Mouse (Mus musculus) heart, embryonic 16.5 days (tissue): ENCODE results near the gene Luzp1. TPM values are rescaled to one million over a fixed set of nuclear protein-coding genes. Genes with fewer than 3 reads are reported as not detected.

ENCODE experiments used
- ATAC-seq: fragments of 200-750 bp; cut with Nextera tagmentation; replicated peaks from 2 replicates; pipeline ENCODE4 v1.8.0; 2017; ENCODE audit warnings: moderate number of reproducible peaks; ENCODE audit not compliant: insufficient read depth, low FRiP score; ENCODE audit errors: extremely low read depth
- H3K27ac ChIP-seq: fragments of 300-500 bp; sonication (generic); 2 replicates; pipeline ENCODE4 v1.5.1; 2014; ENCODE audit warnings: mild to moderate bottlenecking, low read length, control low read depth, moderate library complexity
- H3K27me3 ChIP-seq: fragments of 300-500 bp; sonication (generic); 2 replicates; pipeline ENCODE4 v1.6.1; 2014; ENCODE audit warnings: low read length, mixed read lengths; ENCODE audit not compliant: control insufficient read depth, insufficient read depth
- H3K36me3 ChIP-seq: fragments of 300-500 bp; sonication (generic); 2 replicates; pipeline ENCODE4 v1.6.1; 2014; ENCODE audit not compliant: control insufficient read depth, insufficient read depth
- H3K4me1 ChIP-seq: fragments of 300-500 bp; sonication (generic); 2 replicates; pipeline ENCODE4 v1.6.1; 2014; ENCODE audit warnings: low read length, mixed read lengths; ENCODE audit not compliant: control insufficient read depth, insufficient read depth
- H3K4me2 ChIP-seq: fragments of 300-500 bp; sonication (generic); 2 replicates; pipeline ENCODE4 v1.6.1; 2014; ENCODE audit warnings: low read depth, mild to moderate bottlenecking, control low read depth, low read length
- H3K4me3 ChIP-seq: fragments of 300-500 bp; sonication (generic); 2 replicates; pipeline ENCODE4 v1.5.1; 2014; ENCODE audit warnings: mild to moderate bottlenecking, control low read depth, low read length
- H3K9ac ChIP-seq: fragments of 300-500 bp; sonication (generic); 2 replicates; pipeline ENCODE4 v1.6.1; 2014; ENCODE audit warnings: low read length, control low read depth
- H3K9me3 ChIP-seq: fragments of 300-500 bp; sonication (generic); replicated peaks from 2 replicates; pipeline ENCODE4 v1.6.1; 2016; ENCODE audit warnings: low read length; ENCODE audit not compliant: control insufficient read depth
- WGBS: fragments of 180-500 bp; shearing (Covaris S2); extraction: QIAGEN DNeasy Blood & Tissue Kit; methylation state at CpG from one replicate; pipeline ENCODE4 v1.1.7; 2014; 5-methylcytosine and 5-hydroxymethylcytosine counted together
- polyA plus RNA-seq: library from polyadenylated mRNA; unstranded; fragments of >200 nt; fragmentation: Nextera tagmentation; extraction: Ambion mirVana; gene quantifications from 2 replicates; pipeline ENCODE4 v1.2.1, GENCODE M21; 2015

Gene Luzp1
- polyA plus RNA-seq, 1 experiment from 2014 or later = 97.5 TPM

DNA sequence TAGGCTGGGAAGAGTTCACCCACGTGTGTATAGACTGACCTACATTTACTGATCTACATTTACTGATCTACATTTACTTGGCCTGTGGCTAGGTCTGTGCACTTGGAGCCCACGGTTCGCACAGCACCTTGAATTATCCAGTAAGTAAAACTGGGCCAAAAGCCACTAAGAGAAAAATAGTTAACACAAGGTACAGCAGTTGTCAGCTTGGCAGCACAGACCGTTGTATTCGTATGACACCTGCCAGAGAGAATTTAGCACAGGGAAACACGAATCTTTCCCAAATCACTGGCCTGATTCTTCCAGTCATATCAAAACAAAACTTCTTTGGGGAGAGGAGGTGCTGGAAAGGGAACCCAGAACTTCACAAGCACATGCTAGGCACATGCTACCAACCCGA, 11.3 kb upstream of the Luzp1 start:
- Histone ChIP-seq H3K9ac (no peak overlapping the region), H3K4me1 (peaks cover 15% of the 10 kb centered on the region), H3K27ac (no peak overlapping the region), H3K4me2 (no peak overlapping the region), H3K27me3 (0 out of 2 replicates have a peak, but pooled peaks cover 1% of the 10 kb centered on the region), H3K36me3 (no peaks in the 10 kb centered on the region), H3K4me3 (no peak overlapping the region), H3K9me3 (no peaks in the 10 kb centered on the region)
- no peak for ATAC-seq
- WGBS = 75% methylated on average over 7 of the region's 7 CpGs

GRCm38 (mm10) chr4:136459210-136459609, 10.4 kb upstream of the Luzp1 start:
- Histone ChIP-seq H3K4me3 (no peak overlapping the region), H3K9me3 (no peaks in the 10 kb centered on the region), H3K27me3 (0 out of 2 replicates have a peak, but pooled peaks cover 3% of the 10 kb centered on the region), H3K4me1 (peaks cover 16% of the 10 kb centered on the region), H3K27ac (no peak overlapping the region), H3K4me2 (peak overlapping the region; percentile 1; the same call in 1 of the 2 replicates), H3K36me3 (no peaks in the 10 kb centered on the region), H3K9ac (no peak overlapping the region)
- 79% methylated on average over 12 of the region's 12 CpGs for WGBS
- ATAC-seq = no peak

DNA sequence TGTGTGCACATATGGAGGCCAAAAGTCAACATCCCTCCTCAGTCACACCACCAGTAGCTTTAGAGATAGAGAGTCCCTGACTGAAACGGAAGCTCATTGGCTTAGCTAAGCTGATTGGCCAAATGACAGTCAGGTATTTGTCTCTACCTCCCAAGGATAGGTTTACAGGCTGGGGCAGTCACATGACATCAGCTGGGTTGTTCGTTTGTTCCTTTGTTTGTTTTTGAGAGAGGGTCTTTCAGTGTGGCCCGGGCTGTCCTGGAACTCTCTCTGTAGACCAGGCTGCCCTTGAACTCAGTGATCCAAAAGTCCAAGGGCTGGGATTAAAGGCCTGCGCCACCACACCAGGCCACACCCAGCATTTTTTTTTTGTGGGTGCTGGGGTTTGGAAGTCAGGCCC, 8.4 kb upstream of the Luzp1 start:
- Histone ChIP-seq H3K4me2 (no peak overlapping the region), H3K27me3 (0 out of 2 replicates have a peak, but pooled peaks cover 3% of the 10 kb centered on the region), H3K9ac (no peak overlapping the region), H3K4me1 (peaks cover 19% of the 10 kb centered on the region), H3K27ac (no peak overlapping the region), H3K36me3 (no peaks in the 10 kb centered on the region), H3K9me3 (no peaks in the 10 kb centered on the region), H3K4me3 (no peak overlapping the region)
- ATAC-seq = no peak
- WGBS = 62% methylated on average over 4 of the region's 4 CpGs

DNA sequence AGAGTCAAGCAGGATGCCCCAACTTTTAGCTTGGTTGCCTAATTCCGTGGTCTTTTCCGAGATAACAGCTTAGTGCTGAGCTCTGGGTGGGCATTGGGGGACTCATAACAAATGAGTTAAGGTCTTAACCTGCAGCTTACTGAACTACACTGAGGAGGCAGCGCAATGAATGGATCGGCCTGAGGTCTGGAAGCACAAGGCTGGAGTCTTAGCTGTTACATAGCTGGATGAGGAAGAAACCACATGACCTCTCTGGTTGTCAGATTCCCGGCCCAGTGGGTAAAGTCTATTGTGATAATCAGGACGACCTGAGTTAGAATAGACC, 7.8 kb upstream of the Luzp1 start:
- WGBS = 18% methylated on average over 6 of the region's 6 CpGs
- peak overlapping the region; percentile 83 for H3K4me3 ChIP-seq
- H3K27ac ChIP-seq = peak overlapping the region; percentile 86
- peaks cover 22% of the 10 kb centered on the region for H3K4me1 ChIP-seq
- ATAC-seq = no peak
- H3K27me3 ChIP-seq = 0 out of 2 replicates have a peak, but pooled peaks cover 3% of the 10 kb centered on the region
- H3K36me3 ChIP-seq = no peaks in the 10 kb centered on the region
- peak overlapping the region; percentile 86 for H3K9ac ChIP-seq
- H3K4me2 ChIP-seq = peak overlapping the region; percentile 98
- no peaks in the 10 kb centered on the region for H3K9me3 ChIP-seq

GRCm38 (mm10) chr4:136462086-136462838, 7.3 kb upstream of the Luzp1 start, which contains the start of gene 6030445D17Rik:
TSS of gene 6030445D17Rik (plus strand) at chr4:136462250.
- peak; percentile 77 for ATAC-seq

DNA sequence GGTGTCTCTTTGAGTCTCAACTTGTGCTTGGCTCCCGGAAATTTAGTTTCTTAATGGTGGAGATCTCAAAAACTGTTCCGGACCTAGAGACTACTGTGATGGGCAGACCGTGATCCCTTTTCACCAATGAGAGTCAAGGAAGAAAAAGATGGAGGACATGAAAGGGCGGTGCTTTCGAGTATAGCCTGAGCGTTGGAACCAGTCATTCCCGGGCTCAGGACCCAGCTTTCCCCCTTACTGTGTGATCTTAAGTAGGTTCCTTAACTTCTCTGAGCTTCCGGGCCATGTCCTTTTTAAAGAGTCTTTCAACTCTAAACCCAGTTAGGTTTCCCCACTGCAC, 6.8 kb upstream of the Luzp1 start:
- H3K4me2 ChIP-seq = peak overlapping the region; percentile 98
- H3K27me3 ChIP-seq = 0 out of 2 replicates have a peak, but pooled peaks cover 3% of the 10 kb centered on the region
- H3K36me3 ChIP-seq = no peaks in the 10 kb centered on the region
- ATAC-seq = peak; percentile 53
- H3K9me3 ChIP-seq = no peaks in the 10 kb centered on the region
- H3K4me3 ChIP-seq = peak overlapping the region; percentile 83
- WGBS = 0% methylated on average over 8 of the region's 8 CpGs
- peak overlapping the region; percentile 86 for H3K27ac ChIP-seq
- H3K4me1 ChIP-seq = peaks cover 22% of the 10 kb centered on the region
- H3K9ac ChIP-seq = peak overlapping the region; percentile 86

More at GRCm38 (mm10) chr4:136462086-136462838, 7.3 kb upstream of the Luzp1 start, which contains the start of gene 6030445D17Rik:
- H3K27ac ChIP-seq = peak within 1 kb of the TSS; percentile 86
- peak within 1 kb of the TSS; percentile 86 for H3K9ac ChIP-seq
- peak within 1 kb of the TSS; percentile 98 for H3K4me2 ChIP-seq
- H3K27me3 ChIP-seq = 0 out of 2 replicates have a peak, but pooled peaks cover 3% of the 10 kb centered on the region
- under 1% methylated on average over 63 of the region's 64 CpGs for WGBS
- H3K36me3 ChIP-seq = no peaks in the 10 kb centered on the region
- peak within 1 kb of the TSS; percentile 83 for H3K4me3 ChIP-seq
- H3K9me3 ChIP-seq = no peaks in the 10 kb centered on the region
- peaks cover 22% of the 10 kb centered on the region for H3K4me1 ChIP-seq

DNA sequence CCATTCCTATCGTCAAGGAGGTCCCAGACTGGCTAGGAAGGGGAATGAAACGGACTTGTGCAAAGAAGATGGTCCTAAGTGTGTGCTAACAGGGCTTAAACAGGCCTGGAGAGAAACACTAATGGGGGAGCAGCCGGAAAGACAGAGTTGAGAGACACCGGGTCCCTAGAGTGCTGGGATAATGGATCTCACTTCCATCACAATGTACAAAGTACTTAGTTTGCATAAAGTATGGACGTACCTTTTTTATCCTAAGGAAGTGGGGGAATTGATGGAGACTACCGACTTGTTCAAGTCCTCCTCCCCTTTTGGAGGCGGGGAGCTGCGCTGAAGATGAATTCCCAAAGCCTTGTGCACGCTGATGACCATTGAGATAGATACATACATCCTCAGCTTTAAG, 6.1 kb upstream of the Luzp1 start:
- 0 out of 2 replicates have a peak, but pooled peaks cover 3% of the 10 kb centered on the region for H3K27me3 ChIP-seq
- H3K4me2 ChIP-seq = peak overlapping the region; percentile 98
- no peaks in the 10 kb centered on the region for H3K36me3 ChIP-seq
- H3K9ac ChIP-seq = no peak overlapping the region
- H3K27ac ChIP-seq = no peak overlapping the region
- WGBS = 40% methylated on average over 9 of the region's 9 CpGs
- H3K4me3 ChIP-seq = peak overlapping the region; percentile 83
- ATAC-seq = no peak
- H3K4me1 ChIP-seq = peaks cover 22% of the 10 kb centered on the region
- no peaks in the 10 kb centered on the region for H3K9me3 ChIP-seq

GRCm38 (mm10) chr4:136466226-136466625, 3.3 kb upstream of the Luzp1 start:
- H3K4me1 ChIP-seq = peaks cover 31% of the 10 kb centered on the region
- H3K4me3 ChIP-seq = no peak overlapping the region
- no peak for ATAC-seq
- 22% methylated on average over 4 of the region's 4 CpGs for WGBS
- no peaks in the 10 kb centered on the region for H3K9me3 ChIP-seq
- H3K27ac ChIP-seq = peak overlapping the region; percentile 76
- H3K36me3 ChIP-seq = no peaks in the 10 kb centered on the region
- no peak overlapping the region for H3K4me2 ChIP-seq
- 0 out of 2 replicates have a peak overlapping the region, but pooled peaks have one; percentile 7 for H3K9ac ChIP-seq
- H3K27me3 ChIP-seq = 0 out of 2 replicates have a peak, but pooled peaks cover 3% of the 10 kb centered on the region
